Mouse (Mus musculus): ENCODE measurements around the gene Tmem159.

Gene Tmem159

GRCm38 (mm10) chr7:120142743-120143142, 40.6 kb downstream of the Tmem159 start:
- DNase-seq (ENCODE audit: low spot score), result no peak

GRCm38 (mm10) chr7:120145191-120145590, 43.0 kb downstream of the Tmem159 start, which contains the start of gene Zp2:
Zp2 (minus strand) TSS chr7:120145291.
- DNase-seq (ENCODE audit: low spot score), result no peak

GRCm38 (mm10) chr7:120150257-120150656, 48.1 kb downstream of the Tmem159 start:
- DNase-seq (ENCODE audit: low spot score), result no peak

- DNase-seq (ENCODE audit: low spot score), result no peak
Observed at GRCm38 (mm10) chr7:120150898-120151297, 48.7 kb downstream of the Tmem159 start.

GRCm38 (mm10) chr7:120156841-120157409, 54.8 kb downstream of the Tmem159 start:
- DNase-seq (ENCODE audit: low spot score), result no peak

GRCm38 (mm10) chr7:120157575-120158061, 55.5 kb downstream of the Tmem159 start:
- no peak for DNase-seq (ENCODE audit: low spot score)

GRCm38 (mm10) chr7:120158121-120158613, 56.0 kb downstream of the Tmem159 start:
- DNase-seq (ENCODE audit: low spot score), result no peak

- DNase-seq (ENCODE audit: low spot score), result no peak
Observed at GRCm38 (mm10) chr7:120163581-120164251, 61.6 kb downstream of the Tmem159 start.

Data from ovary, postnatal 36 days (tissue).